Mouse (Mus musculus) C2C12 (cell line): ENCODE measurements around the gene Sgsh.

ENCODE experiments used
- CTCF ChIP-seq: IDR thresholded peaks from one replicate; pipeline ENCODE4 v1.5.1; 2011; ENCODE audit not compliant: control insufficient read depth, insufficient read depth, insufficient read length
- MAX ChIP-seq: IDR thresholded peaks from one replicate; pipeline ENCODE4 v1.6.1; 2011; ENCODE audit warnings: mild to moderate bottlenecking, control low read depth
- MYOD1 ChIP-seq: IDR thresholded peaks from one replicate; pipeline ENCODE4 v1.6.1; 2011; ENCODE audit warnings: low read depth; ENCODE audit not compliant: control insufficient read depth, insufficient read length
- USF1 ChIP-seq: IDR thresholded peaks from one replicate; pipeline ENCODE4 v1.6.1; 2011; ENCODE audit warnings: low read depth, mild to moderate bottlenecking, control low read depth, moderate library complexity

GRCm38 (mm10) chr11:119378551-119378950 lies 23.2 kb upstream of the Sgsh start:
- TF ChIP-seq CTCF (no peak), MYOD1 (no peak), USF1 (no peak), MAX (no peak)
